ENCODE assay signal across 21 mouse cellular contexts in the genomic region with DNA sequence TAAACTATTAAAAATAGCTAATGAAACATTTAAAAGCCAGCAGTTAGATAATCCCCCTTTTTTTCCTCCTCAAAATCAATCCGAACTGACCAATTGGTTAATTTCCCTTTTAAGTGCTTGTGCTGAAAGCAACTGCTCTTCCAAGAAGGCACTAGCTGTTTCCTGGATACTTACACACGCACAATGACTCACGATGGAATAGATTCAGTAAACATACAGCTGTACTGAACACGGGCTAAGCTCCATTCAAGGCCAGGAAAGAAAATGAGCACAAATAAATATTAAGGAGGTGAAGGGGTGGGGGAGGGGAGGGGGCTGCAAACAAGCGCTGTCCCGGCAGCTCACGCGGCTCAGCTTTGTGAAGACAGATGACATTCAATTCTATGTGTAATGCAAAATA. TPM values are rescaled to one million over a fixed set of nuclear protein-coding genes. Genes with fewer than 3 reads are reported as not detected.
DNase-seq lines count a peak whose midpoint lies in the region; ATAC-seq and TF ChIP-seq lines count a peak whose summit lies in the region.
"Had no signal": no experiment of that assay in that cellular context is flagged by ENCODE, and none has a peak within 500 bp of the region (broad histone marks: within the 10 kb centered on the region; RNA-seq: fewer than 3 reads in every experiment).

No protein-coding gene starts in this region.

- no peak for TF ChIP-seq CTCF in midbrain, postnatal 0 days (IDR thresholded peaks at IDR 0.05)
- TF ChIP-seq CTCF in stomach, postnatal 0 days (IDR thresholded peaks at IDR 0.05; ENCODE audit: low read depth) = no peak

- H3K4me1 ChIP-seq in forebrain, embryonic 13.5 days = peaks cover 48% of the 10 kb centered on the region
- peaks cover 24% of the 10 kb centered on the region for H3K4me1 ChIP-seq in forebrain, embryonic 15.5 days
- peaks cover 62% of the 10 kb centered on the region for H3K4me1 ChIP-seq in midbrain, embryonic 10.5 days
- no peaks in the 10 kb centered on the region for H3K4me1 ChIP-seq in midbrain, postnatal 0 days (ENCODE audit: insufficient read depth, low read length)
- H3K4me1 ChIP-seq in midbrain, embryonic 13.5 days (replicated peaks) = peaks cover 40% of the 10 kb centered on the region
- no peaks in the 10 kb centered on the region for H3K4me1 ChIP-seq in stomach, postnatal 0 days (replicated peaks; ENCODE audit: control insufficient read depth, insufficient read depth)
- H3K4me1 ChIP-seq: embryonic facial prominence, embryonic 13.5 days; liver, embryonic 12.5 days had no signal

- H3K36me3 ChIP-seq in forebrain, embryonic 13.5 days (ENCODE audit: poor library complexity, severe bottlenecking) = peaks cover 12% of the 10 kb centered on the region
- H3K36me3 ChIP-seq in forebrain, embryonic 15.5 days = no peaks in the 10 kb centered on the region
- H3K36me3 ChIP-seq in midbrain, embryonic 10.5 days = peaks cover 26% of the 10 kb centered on the region
- H3K36me3 ChIP-seq in midbrain, postnatal 0 days (ENCODE audit: insufficient read depth, low read length) = no peaks in the 10 kb centered on the region
- H3K36me3 ChIP-seq in midbrain, embryonic 13.5 days = peaks cover 4% of the 10 kb centered on the region
- H3K36me3 ChIP-seq in stomach, postnatal 0 days (ENCODE audit: control insufficient read depth, insufficient read depth, low read length) = no peaks in the 10 kb centered on the region
- H3K36me3 ChIP-seq: embryonic facial prominence, embryonic 13.5 days had no signal

- H3K9me3 ChIP-seq in forebrain, embryonic 13.5 days (replicated peaks) = no peaks in the 10 kb centered on the region
- no peaks in the 10 kb centered on the region for H3K9me3 ChIP-seq in forebrain, embryonic 15.5 days
- H3K9me3 ChIP-seq in midbrain, embryonic 10.5 days (replicated peaks) = no peaks in the 10 kb centered on the region
- H3K9me3 ChIP-seq in midbrain, postnatal 0 days (ENCODE audit: low read length) = no peaks in the 10 kb centered on the region
- H3K9me3 ChIP-seq in midbrain, embryonic 13.5 days = no peaks in the 10 kb centered on the region
- no peaks in the 10 kb centered on the region for H3K9me3 ChIP-seq in stomach, postnatal 0 days (ENCODE audit: control insufficient read depth, low read length)
- H3K9me3 ChIP-seq: embryonic facial prominence, embryonic 13.5 days; heart, embryonic 10.5 days; liver, embryonic 12.5 days had no signal

- H3K27me3 ChIP-seq in forebrain, embryonic 13.5 days = peaks cover 18% of the 10 kb centered on the region
- peaks cover 15% of the 10 kb centered on the region; the same call in 1 of the 2 replicates for H3K27me3 ChIP-seq in forebrain, embryonic 15.5 days
- peaks cover 28% of the 10 kb centered on the region; the same call in 1 of the 2 replicates for H3K27me3 ChIP-seq in midbrain, embryonic 10.5 days (ENCODE audit: low read depth, poor library complexity, severe bottlenecking)
- H3K27me3 ChIP-seq in midbrain, postnatal 0 days (ENCODE audit: insufficient read depth, low read length) = no peaks in the 10 kb centered on the region
- peaks cover 22% of the 10 kb centered on the region for H3K27me3 ChIP-seq in midbrain, embryonic 13.5 days
- no peaks in the 10 kb centered on the region for H3K27me3 ChIP-seq in stomach, postnatal 0 days (ENCODE audit: control insufficient read depth, insufficient read depth, low read length)

- DNase-seq in midbrain, embryonic 10.5 days (ENCODE audit: low spot score) = no peak
- no peak for DNase-seq in midbrain, postnatal 0 days (ENCODE audit: low spot score)
- no peak for DNase-seq in stomach, postnatal 0 days (ENCODE audit: low spot score)
- no peak for DNase-seq in adrenal gland, adult 18-20 months (ENCODE audit: low spot score in 2 of 2)
- no peak for DNase-seq in layer of hippocampus, postnatal 36 days
- DNase-seq: adrenal gland, adult 8-10 months; cerebellum, adult 9-10 months; gastrocnemius, postnatal 36 days; kidney, postnatal 36 days; right cerebral cortex, postnatal 14 days had no signal

- no peak overlapping the region for H3K9ac ChIP-seq in forebrain, embryonic 13.5 days
- no peak overlapping the region for H3K9ac ChIP-seq in forebrain, embryonic 15.5 days (replicated peaks)
- no peak overlapping the region for H3K9ac ChIP-seq in midbrain, postnatal 0 days (replicated peaks; ENCODE audit: low read length, poor library complexity, severe bottlenecking)
- H3K9ac ChIP-seq in midbrain, embryonic 13.5 days (replicated peaks) = no peak overlapping the region
- no peak overlapping the region for H3K9ac ChIP-seq in stomach, postnatal 0 days (ENCODE audit: low read length)
- H3K9ac ChIP-seq: embryonic facial prominence, embryonic 13.5 days; liver, embryonic 12.5 days; lung, embryonic 14.5 days had no signal

- no peak overlapping the region for H3K27ac ChIP-seq in forebrain, embryonic 13.5 days
- no peak overlapping the region for H3K27ac ChIP-seq in forebrain, embryonic 15.5 days (replicated peaks)
- peak overlapping the region; percentile 57; the same call in 1 of the 2 replicates for H3K27ac ChIP-seq in midbrain, embryonic 10.5 days (replicated peaks)
- H3K27ac ChIP-seq in midbrain, postnatal 0 days (ENCODE audit: low read depth, low read length) = no peak overlapping the region
- H3K27ac ChIP-seq in midbrain, embryonic 13.5 days = peak overlapping the region; percentile 30; the same call in 1 of the 2 replicates
- H3K27ac ChIP-seq in stomach, postnatal 0 days (replicated peaks) = no peak overlapping the region
- H3K27ac ChIP-seq: embryonic facial prominence, embryonic 13.5 days; heart, embryonic 10.5 days; liver, embryonic 12.5 days; macrophage had no signal

- WGBS in forebrain, embryonic 13.5 days = 6% methylated on average over 8 of the region's 8 CpGs
- 7% methylated on average over 8 of the region's 8 CpGs for WGBS in forebrain, embryonic 15.5 days
- 44% methylated on average over 8 of the region's 8 CpGs for WGBS in midbrain, embryonic 10.5 days
- WGBS in midbrain, postnatal 0 days = 13% methylated on average over 8 of the region's 8 CpGs
- WGBS in midbrain, embryonic 13.5 days = 11% methylated on average over 8 of the region's 8 CpGs
- 14% methylated on average over 8 of the region's 8 CpGs for WGBS in stomach, postnatal 0 days

- 0 out of 2 replicates have a peak, but pooled peaks have one; percentile 30 for ATAC-seq in forebrain, embryonic 13.5 days
- ATAC-seq in forebrain, embryonic 15.5 days (replicated peaks) = no peak
- ATAC-seq in midbrain, postnatal 0 days (ENCODE audit: low FRiP score) = no peak
- 0 out of 2 replicates have a peak, but pooled peaks have one; percentile 56 for ATAC-seq in midbrain, embryonic 13.5 days
- ATAC-seq in stomach, postnatal 0 days (ENCODE audit: low FRiP score, low TSS enrichment) = peak; percentile 65; the same call in 1 of the 2 replicates
- ATAC-seq: intestine, embryonic 16.5 days; liver, embryonic 12.5 days had no signal

- no peak overlapping the region for H3K4me3 ChIP-seq in forebrain, embryonic 13.5 days
- H3K4me3 ChIP-seq in forebrain, embryonic 15.5 days = no peak overlapping the region
- no peak overlapping the region for H3K4me3 ChIP-seq in midbrain, embryonic 10.5 days
- no peak overlapping the region for H3K4me3 ChIP-seq in midbrain, postnatal 0 days (ENCODE audit: low read depth, low read length)
- no peak overlapping the region for H3K4me3 ChIP-seq in midbrain, embryonic 13.5 days (replicated peaks)
- no peak overlapping the region for H3K4me3 ChIP-seq in stomach, postnatal 0 days (ENCODE audit: low read depth, low read length)
- H3K4me3 ChIP-seq: embryonic facial prominence, embryonic 13.5 days; heart, embryonic 10.5 days; liver, embryonic 12.5 days had no signal

- no peak overlapping the region for H3K4me2 ChIP-seq in forebrain, embryonic 13.5 days
- no peak overlapping the region for H3K4me2 ChIP-seq in forebrain, embryonic 15.5 days (replicated peaks)
- no peak overlapping the region for H3K4me2 ChIP-seq in midbrain, postnatal 0 days (ENCODE audit: low read depth, low read length, poor library complexity, severe bottlenecking)
- H3K4me2 ChIP-seq in midbrain, embryonic 13.5 days (replicated peaks) = 0 out of 2 replicates have a peak overlapping the region, but pooled peaks have one; percentile 7
- H3K4me2 ChIP-seq in stomach, postnatal 0 days (replicated peaks; ENCODE audit: low read depth) = no peak overlapping the region
- H3K4me2 ChIP-seq: embryonic facial prominence, embryonic 13.5 days; liver, embryonic 12.5 days; lung, embryonic 14.5 days had no signal

- TF ChIP-seq EP300 in stomach, postnatal 0 days (optimal IDR thresholded peaks at IDR 0.05) = no peak

RNA-seq across cellular contexts. Expression of a gene that starts 14.8 kb away (rescaled TPM):
- 10.9 and 12.1 TPM in 2 replicates for polyA plus RNA-seq in forebrain, embryonic 13.5 days (2015; fragmentation: Nextera tagmentation; extraction: Ambion mirVana)
- 10.1 and 13.1 TPM in 2 replicates for polyA plus RNA-seq in forebrain, embryonic 15.5 days (2015; fragmentation: Nextera tagmentation; extraction: Ambion mirVana)
- 6.5 and 10.3 TPM in 2 replicates for polyA plus RNA-seq in midbrain, embryonic 10.5 days (2016; fragmentation: Nextera tagmentation; extraction: Ambion mirVana)
- total RNA-seq in midbrain, postnatal 0 days (2014; rRNA removed) = 11.1 and 16.0 TPM in 2 replicates
- 6.0 and 11.9 TPM in 2 replicates for polyA plus RNA-seq in midbrain, postnatal 0 days (2015; fragmentation: Nextera tagmentation; extraction: Ambion mirVana)
- polyA plus RNA-seq in midbrain, embryonic 13.5 days (2015; fragmentation: Nextera tagmentation; extraction: Ambion mirVana) = 9.7 and 12.1 TPM in 2 replicates
- polyA plus RNA-seq in stomach, postnatal 0 days (2015; fragmentation: Nextera tagmentation; extraction: Ambion mirVana) = 0.40 and 0.54 TPM in 2 replicates
- 10 to 100 TPM; 16.2 to 28.2 TPM for total RNA-seq in adrenal gland, adult 18-20 months (2021)
- 100 to 1,000 TPM in 1 of 2 experiments, 10 to 100 TPM in 1; 94.4 to 114 TPM for total RNA-seq in layer of hippocampus, postnatal 36 days (2021)
- total RNA-seq: MEL; neutrophil, adult 5-6 weeks had no signal

Comparison
In these comparisons a context has a peak if more than half of its experiments do, and no peak if none do; other contexts are left out.
1. ATAC-seq: peak in forebrain, embryonic 13.5 days (single experiment), midbrain, embryonic 13.5 days (single experiment) and stomach, postnatal 0 days (single experiment); none in forebrain, embryonic 15.5 days (single experiment) and midbrain, postnatal 0 days (single experiment).
2. H3K27ac ChIP-seq: peak in midbrain, embryonic 10.5 days (single experiment) and midbrain, embryonic 13.5 days (single experiment); none in forebrain, embryonic 13.5 days (single experiment), forebrain, embryonic 15.5 days (single experiment), midbrain, postnatal 0 days (single experiment) and stomach, postnatal 0 days (single experiment).